ENCODE assay signal across 1 mouse cellular context in the genomic region with DNA sequence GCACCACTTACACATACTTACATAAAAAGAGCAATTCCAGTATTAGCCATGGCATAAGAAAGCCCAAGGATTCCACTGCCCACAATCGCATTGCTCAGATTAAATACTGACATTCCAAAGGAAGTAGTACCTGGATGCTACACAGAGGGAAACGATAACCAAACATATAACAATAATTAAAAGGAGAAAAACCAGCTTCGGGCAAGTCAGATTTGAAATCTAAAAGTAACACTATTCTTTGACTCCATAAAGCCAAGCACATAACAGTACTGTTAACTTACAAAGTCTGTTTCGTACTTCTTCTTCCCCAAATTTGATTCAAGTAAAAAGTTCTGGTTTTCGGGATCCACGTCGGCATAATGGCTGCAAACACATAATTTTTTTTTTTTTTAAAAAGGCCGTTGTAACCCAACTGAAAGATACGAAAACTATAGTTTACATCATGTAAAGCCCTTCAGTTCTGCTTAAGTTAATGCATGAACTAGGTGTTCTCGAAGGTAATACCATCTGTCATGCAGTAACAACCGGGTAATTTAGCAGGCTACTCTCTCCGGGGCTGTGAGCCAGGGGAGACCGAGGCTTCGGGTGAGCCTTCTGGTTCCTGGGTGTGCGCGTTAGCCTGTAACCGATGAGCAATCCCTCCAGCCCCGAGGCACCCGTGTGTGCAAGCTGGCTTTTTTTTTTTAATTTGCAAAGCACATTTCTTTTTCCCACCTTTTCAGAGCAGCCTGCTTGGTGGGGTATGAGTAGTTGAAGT.
TF ChIP-seq lines count a peak whose summit lies in the region.

No protein-coding gene starts in this region.

TF ChIP-seq in CH12.LX, 34 proteins besides CTCF, POLR2A, EP300 and RAD21 (continued from another document):
- TF ChIP-seq JUN (IDR thresholded peaks at IDR 0.05; ENCODE audit: insufficient read depth, low read depth, low read length) (no peak), ZMIZ1 (IDR thresholded peaks at IDR 0.05; ENCODE audit: low read depth, low read length) (no peak), ZNF384 (IDR thresholded peaks at IDR 0.05; ENCODE audit: low read depth, low read length) (peak; percentile 16; the same call in 1 of the 2 replicates), MAFK (IDR thresholded peaks at IDR 0.05; ENCODE audit: insufficient replicate concordance, low read length) (no peak), ELF1 (IDR thresholded peaks at IDR 0.05; ENCODE audit: low read depth, low read length) (no peak), ZKSCAN1 (IDR thresholded peaks at IDR 0.05; ENCODE audit: borderline replicate concordance, low read depth, low read length) (no peak), MEF2A (IDR thresholded peaks at IDR 0.05; ENCODE audit: borderline replicate concordance, low read depth, low read length) (no peak)
